Mouse (Mus musculus) monocyte, adult 2 months (primary cell): Measurements from ENCODE around the gene Rcbtb2.

Source experiments
- DNase-seq, 2 experiments: peaks; one replicate each; pipeline ENCODE4 v3.0.0; 2022; ENCODE audit warnings: low spot score in 2 of 2, low read depth in 1 of 2

Gene Rcbtb2

GRCm38 (mm10) chr14:73146721-73147120, 23.9 kb downstream of the Rcbtb2 start:
- DNase-seq: no peak

- DNase-seq: no peak
Observed at GRCm38 (mm10) chr14:73148125-73148524, 25.3 kb downstream of the Rcbtb2 start.

DNA sequence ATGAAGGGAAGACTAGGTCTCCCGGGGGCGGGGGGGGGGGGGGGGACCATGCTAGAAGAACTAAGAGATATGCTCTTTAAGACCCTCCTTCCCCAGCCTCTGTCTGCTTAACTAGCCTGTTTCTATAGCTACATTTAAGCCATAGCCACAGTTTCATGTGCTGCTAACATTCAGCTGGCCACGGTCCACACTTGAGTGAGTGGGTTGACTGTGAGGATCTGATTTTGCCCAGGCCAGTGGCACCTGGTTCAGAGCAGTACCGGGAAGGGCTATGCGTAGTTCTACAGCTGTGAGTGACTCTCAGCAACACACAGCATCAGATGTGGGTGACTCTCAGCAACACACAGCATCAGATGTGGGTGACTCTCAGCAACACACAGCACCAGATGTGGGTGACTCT, 38.5 kb downstream of the Rcbtb2 start:
- no peak for DNase-seq

DNA sequence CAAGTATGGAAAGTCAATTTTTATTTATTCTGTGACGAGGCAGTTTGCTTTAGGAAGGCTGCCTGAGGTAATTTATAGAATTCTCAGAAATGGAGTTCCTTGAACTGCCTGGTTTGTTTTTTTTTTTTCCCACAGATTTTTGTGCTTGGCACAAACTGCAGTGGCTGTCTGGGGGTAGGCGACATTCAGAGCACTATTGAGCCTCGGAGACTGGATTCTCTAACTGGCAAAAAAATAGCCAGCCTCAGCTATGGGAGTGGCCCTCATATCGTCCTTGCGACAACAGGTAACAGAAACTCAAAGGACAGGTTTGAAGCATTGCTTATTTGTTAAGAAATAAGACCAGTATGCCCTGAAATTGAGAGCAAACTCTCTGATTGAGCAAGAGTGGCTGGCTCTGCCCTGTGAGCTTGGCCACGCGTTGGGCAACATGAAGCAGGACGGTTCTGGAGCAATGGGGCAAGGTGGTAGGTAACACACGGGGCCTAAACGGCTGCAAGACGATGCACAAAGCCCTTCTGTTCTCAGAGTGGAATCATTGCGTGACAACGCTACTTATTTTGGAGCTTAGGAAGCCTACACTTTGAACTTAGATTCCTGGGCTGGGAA, 39.5 kb downstream of the Rcbtb2 start:
- no peak for DNase-seq

DNA sequence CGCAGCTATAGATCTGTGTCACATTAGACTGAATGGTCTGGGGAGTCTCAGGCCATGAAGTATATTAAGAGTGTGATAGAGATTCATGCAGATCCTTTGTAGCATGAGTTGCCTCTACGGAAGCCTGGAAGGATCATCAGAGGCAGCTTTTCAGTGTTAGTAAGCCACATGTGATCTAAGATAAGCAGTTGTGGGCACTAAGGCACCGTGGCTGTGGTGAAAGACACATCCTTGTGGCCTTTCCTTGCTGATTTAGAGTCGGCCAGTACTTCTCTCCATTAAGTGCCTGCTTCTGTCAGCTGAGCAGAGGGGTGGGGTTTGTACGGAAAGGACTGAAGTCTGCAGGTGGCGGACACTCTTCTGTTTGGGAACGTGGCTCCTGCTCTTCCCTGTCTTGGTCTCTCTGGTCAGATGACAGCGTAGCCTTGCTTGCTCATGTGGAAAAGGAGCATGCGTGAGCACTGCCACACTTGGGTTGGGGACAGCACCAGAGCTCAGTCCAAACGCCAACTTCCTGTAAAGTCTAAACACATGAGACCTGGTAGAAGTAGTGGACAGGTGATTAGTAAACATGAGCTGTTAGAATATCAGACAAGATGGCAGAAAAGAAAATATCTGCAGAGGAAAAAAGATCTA, 40.6 kb downstream of the Rcbtb2 start:
- no peak for DNase-seq

DNA sequence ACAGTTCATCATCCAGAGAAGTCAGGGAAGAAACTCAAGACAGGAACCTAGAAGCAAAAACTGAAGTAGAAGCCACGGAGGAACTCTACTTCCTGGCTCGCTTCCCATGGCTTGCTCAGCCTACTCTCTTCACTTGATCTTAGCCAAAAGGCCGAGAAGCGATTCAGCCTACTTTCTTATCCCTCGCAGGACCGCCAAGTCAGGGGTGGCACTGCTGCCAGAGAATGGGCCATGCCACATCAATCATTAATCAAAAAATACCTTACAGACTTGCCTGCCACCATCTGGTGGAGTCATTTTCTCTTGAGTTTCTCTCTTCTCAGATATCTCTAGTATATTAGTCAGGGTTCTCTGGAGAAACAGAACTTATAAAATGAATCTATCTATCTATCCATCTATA, 42.3 kb downstream of the Rcbtb2 start:
- DNase-seq: no peak

- no peak for DNase-seq
Observed at GRCm38 (mm10) chr14:73168605-73169004, 45.8 kb downstream of the Rcbtb2 start.

DNA sequence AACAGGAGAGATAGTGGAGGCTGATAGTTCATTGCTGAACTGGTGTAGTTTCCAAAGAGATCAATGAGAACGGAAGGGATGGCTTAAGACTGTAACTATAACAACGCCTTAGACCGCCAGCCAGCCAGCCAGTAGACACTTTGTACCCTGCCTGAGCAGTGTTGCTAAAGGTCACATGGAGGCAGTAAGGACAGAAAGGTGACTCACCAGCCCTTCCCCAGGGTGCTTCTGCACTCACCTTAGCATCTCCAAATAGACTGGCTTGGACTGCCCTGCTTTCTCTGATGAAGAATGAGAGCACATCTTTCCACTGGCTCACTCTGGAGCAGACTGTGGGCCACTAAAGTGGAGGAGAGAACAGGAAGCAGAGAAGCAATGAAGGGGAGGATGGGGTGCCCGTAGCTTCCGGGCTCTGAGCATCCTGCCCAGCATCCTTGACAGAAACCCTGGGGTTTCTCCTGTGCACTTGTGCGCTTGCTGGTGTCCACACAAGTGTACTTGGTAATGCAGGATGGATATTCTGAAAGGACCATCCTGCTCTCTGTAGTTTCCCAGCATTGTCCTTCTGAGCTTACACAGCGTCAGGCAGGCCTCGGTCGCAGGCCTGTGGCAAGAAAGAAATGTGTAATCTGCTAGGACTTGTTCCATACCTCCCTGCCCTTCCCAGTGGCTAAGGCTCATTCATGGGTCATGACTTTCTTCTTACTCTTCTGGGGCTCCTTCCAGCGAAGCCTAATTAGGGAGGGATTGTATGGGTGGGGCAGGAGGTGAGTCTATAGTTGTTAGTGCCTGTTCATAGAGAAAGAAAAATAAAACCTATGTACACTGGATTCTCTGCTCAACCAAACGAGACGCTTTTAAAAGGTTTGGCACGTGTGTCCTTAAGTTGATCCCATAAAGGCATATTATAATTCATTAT, 47.3 kb downstream of the Rcbtb2 start:
- no peak for DNase-seq

- peak; percentile 37 to 52 for DNase-seq
Observed at GRCm38 (mm10) chr14:73172196-73173011, 49.6 kb downstream of the Rcbtb2 start.

- DNase-seq: no peak
Observed at GRCm38 (mm10) chr14:73173662-73174061, 50.8 kb downstream of the Rcbtb2 start.

- no peak for DNase-seq
Observed at GRCm38 (mm10) chr14:73174091-73174995, 51.5 kb downstream of the Rcbtb2 start.

GRCm38 (mm10) chr14:73175031-73175430, 52.2 kb downstream of the Rcbtb2 start:
- DNase-seq: no peak

DNA sequence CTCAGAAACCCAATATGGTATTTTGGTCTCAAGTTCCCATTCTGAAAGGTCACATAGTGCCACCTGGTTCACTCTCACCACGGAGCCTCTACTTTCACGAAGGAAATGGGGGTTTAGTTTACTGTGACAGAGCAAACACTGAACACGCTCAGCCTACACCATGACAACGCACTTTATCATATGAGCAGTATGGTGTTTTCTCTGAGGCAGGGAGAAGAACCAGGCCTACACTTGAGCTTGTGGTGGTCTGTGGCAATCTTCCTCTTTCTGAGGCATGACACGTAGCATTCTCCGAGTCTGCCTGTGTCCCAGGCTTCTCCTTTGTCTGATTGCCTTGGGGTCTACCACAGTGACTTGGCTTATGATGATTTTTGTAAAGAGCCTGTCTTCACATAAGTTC, 53.0 kb downstream of the Rcbtb2 start:
- peak; percentile 46 to 55 for DNase-seq

- no peak for DNase-seq
Observed at GRCm38 (mm10) chr14:73176266-73176665, 53.4 kb downstream of the Rcbtb2 start.

GRCm38 (mm10) chr14:73177961-73178360, 55.1 kb downstream of the Rcbtb2 start:
- DNase-seq: no peak

DNA sequence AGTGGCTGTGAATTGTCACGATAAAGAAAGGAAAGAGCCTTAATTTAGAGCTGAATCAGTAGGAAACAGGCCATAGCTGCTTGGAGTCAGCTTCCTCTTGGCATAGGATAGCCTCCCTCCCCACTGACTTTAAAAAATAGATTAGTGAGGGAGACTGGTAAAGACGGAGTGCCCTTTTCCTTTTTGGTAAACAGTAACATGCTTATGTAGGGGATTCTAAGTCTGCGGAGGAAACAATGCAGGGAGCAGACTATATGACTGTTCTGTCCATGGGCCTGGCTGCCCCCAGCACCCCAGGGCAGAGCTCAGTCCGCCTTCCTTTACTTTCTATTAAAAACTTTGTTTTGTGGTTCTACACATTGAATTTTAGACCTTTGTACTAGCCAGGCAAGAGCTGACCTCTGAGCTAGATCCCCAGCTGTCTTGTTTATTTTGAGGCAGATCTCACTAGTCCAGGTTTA, 56.4 kb downstream of the Rcbtb2 start:
- DNase-seq: no peak

- no peak for DNase-seq
Observed at GRCm38 (mm10) chr14:73180671-73181070, 57.8 kb downstream of the Rcbtb2 start.

DNA sequence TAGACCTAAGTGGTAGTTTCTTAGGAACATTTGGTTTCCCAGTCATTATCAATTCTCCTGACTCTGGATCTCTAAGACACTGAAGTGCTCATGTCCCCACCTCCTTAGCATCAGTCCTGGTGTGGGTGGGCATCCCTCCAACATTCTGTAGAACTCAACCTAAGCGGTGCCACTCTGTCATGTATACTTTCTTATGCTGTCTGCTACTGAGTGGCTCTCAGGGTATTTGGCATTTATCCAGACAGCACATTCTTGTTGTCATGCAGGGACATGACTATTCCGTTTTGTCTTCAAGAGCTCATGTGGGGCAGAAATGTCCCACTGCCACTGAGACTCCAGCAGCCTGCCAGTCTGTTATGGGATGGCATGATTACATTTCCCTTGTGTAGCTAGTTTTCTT, 58.3 kb downstream of the Rcbtb2 start:
- DNase-seq: no peak

- DNase-seq: no peak
Observed at GRCm38 (mm10) chr14:73186875-73187274, 64.0 kb downstream of the Rcbtb2 start.

- no peak for DNase-seq
Observed at GRCm38 (mm10) chr14:73199058-73199457, 76.2 kb downstream of the Rcbtb2 start.
